Mouse (Mus musculus): ENCODE measurements at regions not wholly inside any gene's neighbourhood (a gene's known extent, or its start where the extent isn't known, plus 50 kb on each side); places are given as distances from the start of the nearest gene placed in this dataset.

GRCm38 (mm10) chr2:173456924-173457623, 65.3 kb upstream of the 1700021F07Rik start:
- Histone ChIP-seq H3K9me3 (ENCODE audit: control insufficient read depth) (peaks cover 3% of the 10 kb centered on the region; the same call in 1 of the 2 replicates), H3K36me3 (ENCODE audit: control insufficient read depth, insufficient read depth) (no peaks in the 10 kb centered on the region), H3K4me1 (replicated peaks; ENCODE audit: control insufficient read depth, insufficient read depth, low read length) (no peaks in the 10 kb centered on the region), H3K4me3 (ENCODE audit: low read depth, low read length) (no peak overlapping the region), H3K27me3 (replicated peaks; ENCODE audit: control insufficient read depth, insufficient read depth, low read length) (no peaks in the 10 kb centered on the region), H3K4me2 (replicated peaks; ENCODE audit: low read depth) (no peak overlapping the region), H3K9ac (ENCODE audit: low read depth, low read length) (no peak overlapping the region), H3K27ac (ENCODE audit: low read depth, low read length) (no peak overlapping the region)
- no peak for TF ChIP-seq CTCF (IDR thresholded peaks at IDR 0.05; ENCODE audit: low read depth)
- 84% methylated on average over 9 of the region's 9 CpGs for WGBS
- no peak for ATAC-seq

GRCm38 (mm10) chr2:173457624-173458320, 64.6 kb upstream of the 1700021F07Rik start:
- Histone ChIP-seq H3K4me1 (replicated peaks; ENCODE audit: control insufficient read depth, insufficient read depth, low read length) (no peaks in the 10 kb centered on the region), H3K9ac (ENCODE audit: low read depth, low read length) (no peak overlapping the region), H3K9me3 (ENCODE audit: control insufficient read depth) (peaks cover 3% of the 10 kb centered on the region; the same call in 1 of the 2 replicates), H3K4me3 (ENCODE audit: low read depth, low read length) (no peak overlapping the region), H3K27ac (ENCODE audit: low read depth, low read length) (no peak overlapping the region), H3K36me3 (ENCODE audit: control insufficient read depth, insufficient read depth) (no peaks in the 10 kb centered on the region), H3K4me2 (replicated peaks; ENCODE audit: low read depth) (no peak overlapping the region), H3K27me3 (replicated peaks; ENCODE audit: control insufficient read depth, insufficient read depth, low read length) (no peaks in the 10 kb centered on the region)
- 89% methylated on average over 18 of the region's 18 CpGs for WGBS
- no peak for ATAC-seq
- no peak for TF ChIP-seq CTCF (IDR thresholded peaks at IDR 0.05; ENCODE audit: low read depth)

GRCm38 (mm10) chr2:173458861-173459260, 63.5 kb upstream of the 1700021F07Rik start:
- Histone ChIP-seq H3K4me1 (replicated peaks; ENCODE audit: control insufficient read depth, insufficient read depth, low read length) (no peaks in the 10 kb centered on the region), H3K36me3 (ENCODE audit: control insufficient read depth, insufficient read depth) (no peaks in the 10 kb centered on the region), H3K9me3 (ENCODE audit: control insufficient read depth) (peaks cover 3% of the 10 kb centered on the region; the same call in 1 of the 2 replicates), H3K9ac (ENCODE audit: low read depth, low read length) (no peak overlapping the region), H3K27me3 (replicated peaks; ENCODE audit: control insufficient read depth, insufficient read depth, low read length) (no peaks in the 10 kb centered on the region), H3K4me2 (replicated peaks; ENCODE audit: low read depth) (no peak overlapping the region), H3K27ac (ENCODE audit: low read depth, low read length) (no peak overlapping the region), H3K4me3 (ENCODE audit: low read depth, low read length) (no peak overlapping the region)
- ATAC-seq, result no peak
- WGBS, result 86% methylated on average over 12 of the region's 12 CpGs
- TF ChIP-seq CTCF (IDR thresholded peaks at IDR 0.05; ENCODE audit: low read depth), result no peak

GRCm38 (mm10) chr2:173463313-173463712, 59.1 kb upstream of the 1700021F07Rik start:
- Histone ChIP-seq H3K27me3 (replicated peaks; ENCODE audit: control insufficient read depth, insufficient read depth, low read length) (no peaks in the 10 kb centered on the region), H3K27ac (ENCODE audit: low read depth, low read length) (no peak overlapping the region), H3K36me3 (ENCODE audit: control insufficient read depth, insufficient read depth) (no peaks in the 10 kb centered on the region), H3K4me1 (replicated peaks; ENCODE audit: control insufficient read depth, insufficient read depth, low read length) (no peaks in the 10 kb centered on the region), H3K4me2 (replicated peaks; ENCODE audit: low read depth) (no peak overlapping the region), H3K4me3 (ENCODE audit: low read depth, low read length) (no peak overlapping the region), H3K9ac (ENCODE audit: low read depth, low read length) (no peak overlapping the region), H3K9me3 (ENCODE audit: control insufficient read depth) (no peaks in the 10 kb centered on the region)
- 97% methylated on average over 9 of the region's 9 CpGs for WGBS
- no peak for ATAC-seq
- no peak for TF ChIP-seq CTCF (IDR thresholded peaks at IDR 0.05; ENCODE audit: low read depth)

- Histone ChIP-seq H3K4me2 (replicated peaks; ENCODE audit: low read depth) (no peak overlapping the region), H3K9me3 (ENCODE audit: control insufficient read depth) (no peaks in the 10 kb centered on the region), H3K27me3 (replicated peaks; ENCODE audit: control insufficient read depth, insufficient read depth, low read length) (no peaks in the 10 kb centered on the region), H3K4me1 (replicated peaks; ENCODE audit: control insufficient read depth, insufficient read depth, low read length) (no peaks in the 10 kb centered on the region), H3K36me3 (ENCODE audit: control insufficient read depth, insufficient read depth) (no peaks in the 10 kb centered on the region), H3K4me3 (ENCODE audit: low read depth, low read length) (no peak overlapping the region), H3K27ac (ENCODE audit: low read depth, low read length) (no peak overlapping the region), H3K9ac (ENCODE audit: low read depth, low read length) (no peak overlapping the region)
- no peak for TF ChIP-seq CTCF (IDR thresholded peaks at IDR 0.05; ENCODE audit: low read depth)
- WGBS, result 95% methylated on average over 2 of the region's 2 CpGs
- no peak for ATAC-seq
Measured at GRCm38 (mm10) chr2:173464562-173464961, 57.8 kb upstream of the 1700021F07Rik start.

- Histone ChIP-seq H3K9ac (ENCODE audit: low read depth, low read length) (no peak overlapping the region), H3K27me3 (replicated peaks; ENCODE audit: control insufficient read depth, insufficient read depth, low read length) (no peaks in the 10 kb centered on the region), H3K4me2 (replicated peaks; ENCODE audit: low read depth) (no peak overlapping the region), H3K4me3 (ENCODE audit: low read depth, low read length) (no peak overlapping the region), H3K36me3 (ENCODE audit: control insufficient read depth, insufficient read depth) (no peaks in the 10 kb centered on the region), H3K27ac (ENCODE audit: low read depth, low read length) (no peak overlapping the region), H3K9me3 (ENCODE audit: control insufficient read depth) (no peaks in the 10 kb centered on the region), H3K4me1 (replicated peaks; ENCODE audit: control insufficient read depth, insufficient read depth, low read length) (no peaks in the 10 kb centered on the region)
- WGBS, result 78% methylated on average over 6 of the region's 6 CpGs
- ATAC-seq, result no peak
- no peak for TF ChIP-seq CTCF (IDR thresholded peaks at IDR 0.05; ENCODE audit: low read depth)
Measured at GRCm38 (mm10) chr2:173465006-173465620, 57.3 kb upstream of the 1700021F07Rik start.
